Mouse (Mus musculus) ovary, postnatal 36 days (tissue): ENCODE measurements around the gene Selenoo.

Experiments
- DNase-seq: peaks from one replicate; pipeline ENCODE4 v3.0.0; 2022; ENCODE audit warnings: low spot score, mixed read lengths

The Selenoo gene

GRCm38 (mm10) chr15:89075478-89076147 is 13.3 kb upstream of the Selenoo start:
- DNase-seq = peak; percentile 89

GRCm38 (mm10) chr15:89076156-89076731 is 12.6 kb upstream of the Selenoo start:
- peak; percentile 59 for DNase-seq

- DNase-seq = peak; percentile 36
These were observed 10.6 kb upstream of the Selenoo start for GRCm38 (mm10) chr15:89078208-89078836.

- no peak for DNase-seq
These were observed 5.0 kb upstream of the Selenoo start for GRCm38 (mm10) chr15:89083906-89084305.

- no peak for DNase-seq
These were observed 4.1 kb upstream of the Selenoo start for GRCm38 (mm10) chr15:89084826-89085225.

GRCm38 (mm10) chr15:89089248-89090051 is 566 bp downstream of the Selenoo start:
- no peak for DNase-seq

GRCm38 (mm10) chr15:89090662-89091061 is 1.8 kb downstream of the Selenoo start:
- no peak for DNase-seq

- DNase-seq = no peak
These were observed 3.3 kb downstream of the Selenoo start for GRCm38 (mm10) chr15:89092181-89092580.

- no peak for DNase-seq
These were observed 8.6 kb downstream of the Selenoo start for GRCm38 (mm10) chr15:89097450-89097849.

GRCm38 (mm10) chr15:89098616-89099015 is 9.7 kb downstream of the Selenoo start:
- DNase-seq = no peak

GRCm38 (mm10) chr15:89100823-89101222 is 11.9 kb downstream of the Selenoo start:
- DNase-seq = no peak

- no peak for DNase-seq
These were observed 13.8 kb downstream of the Selenoo start for GRCm38 (mm10) chr15:89102646-89103045.

- DNase-seq = no peak
These were observed 15.0 kb downstream of the Selenoo start for GRCm38 (mm10) chr15:89103921-89104320.

- DNase-seq = no peak
These were observed 15.5 kb downstream of the Selenoo start for GRCm38 (mm10) chr15:89104425-89104824.

GRCm38 (mm10) chr15:89106073-89106472 is 17.2 kb downstream of the Selenoo start:
- no peak for DNase-seq

GRCm38 (mm10) chr15:89106976-89107375 is 18.1 kb downstream of the Selenoo start:
- DNase-seq = no peak

GRCm38 (mm10) chr15:89110147-89110546 is 21.3 kb downstream of the Selenoo start:
- peak; percentile 66 for DNase-seq

GRCm38 (mm10) chr15:89118007-89118406 is 29.1 kb downstream of the Selenoo start:
- no peak for DNase-seq

GRCm38 (mm10) chr15:89122649-89123366 is 33.9 kb downstream of the Selenoo start, which contains the start of gene Tubgcp6:
Tubgcp6 (minus strand) TSS chr15:89123112.
- DNase-seq = peak; percentile 91

- peak; percentile 42 for DNase-seq
These were observed 34.7 kb downstream of the Selenoo start for GRCm38 (mm10) chr15:89123595-89123994.

GRCm38 (mm10) chr15:89124312-89124711 is 35.4 kb downstream of the Selenoo start:
- no peak for DNase-seq

- no peak for DNase-seq
These were observed 36.5 kb downstream of the Selenoo start for GRCm38 (mm10) chr15:89125351-89125750.
